Mouse (Mus musculus): ENCODE measurements around the gene Cnn2. TPM values are rescaled to one million over a fixed set of nuclear protein-coding genes. Genes with fewer than 3 reads are reported as not detected.

Gene Cnn2
- polyA plus RNA-seq, 1 experiment: 55.5 TPM

DNA sequence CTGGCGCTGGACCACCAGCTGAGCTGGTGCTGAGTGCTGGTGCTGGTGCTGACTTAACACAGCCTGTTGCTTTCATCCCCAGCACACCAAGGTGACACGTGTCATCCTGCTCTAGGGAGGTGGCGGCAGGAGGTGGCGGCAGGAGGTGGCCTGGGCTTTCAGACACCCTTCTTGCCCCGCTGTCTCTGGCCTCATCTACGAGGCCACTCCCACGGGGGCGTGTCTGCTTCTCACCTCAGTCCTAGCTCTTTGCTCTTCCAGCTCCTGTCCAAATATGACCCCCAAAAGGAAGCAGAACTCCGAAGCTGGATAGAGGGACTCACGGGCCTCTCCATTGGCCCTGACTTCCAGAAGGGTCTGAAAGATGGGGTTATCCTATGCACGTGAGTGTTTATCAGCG, 2.7 kb downstream of the Cnn2 start:
- no peak for TF ChIP-seq CTCF (conservative IDR thresholded peaks at IDR 0.05; ENCODE audit: insufficient read depth, insufficient read length, low read depth, low read length)
- TF ChIP-seq POLR2A (IDR thresholded peaks at IDR 0.05; ENCODE audit: low read depth, low read length): no peak
- WGBS: 73% methylated on average over 12 of the region's 12 CpGs
- Histone ChIP-seq H3K4me3 (ENCODE audit: insufficient read depth, low read depth, low read length) (no peak overlapping the region), H3K27me3 (replicated peaks; ENCODE audit: control insufficient read depth, insufficient read depth, low read length) (no peaks in the 10 kb centered on the region), H3K27ac (ENCODE audit: insufficient read depth, low read depth, low read length) (no peak overlapping the region), H3K36me3 (ENCODE audit: control insufficient read depth, insufficient read depth, low read length) (no peaks in the 10 kb centered on the region), H3K4me1 (ENCODE audit: control insufficient read depth, insufficient read depth, low read length) (peaks cover 9% of the 10 kb centered on the region)
- no peak for DNase-seq

- Histone ChIP-seq H3K4me1 (ENCODE audit: control insufficient read depth, insufficient read depth, low read length) (peaks cover 6% of the 10 kb centered on the region), H3K36me3 (ENCODE audit: control insufficient read depth, insufficient read depth, low read length) (no peaks in the 10 kb centered on the region), H3K4me3 (ENCODE audit: insufficient read depth, low read depth, low read length) (no peak overlapping the region), H3K27ac (ENCODE audit: insufficient read depth, low read depth, low read length) (no peak overlapping the region), H3K27me3 (replicated peaks; ENCODE audit: control insufficient read depth, insufficient read depth, low read length) (no peaks in the 10 kb centered on the region)
- TF ChIP-seq POLR2A (IDR thresholded peaks at IDR 0.05; ENCODE audit: low read depth, low read length) (no peak), CTCF (conservative IDR thresholded peaks at IDR 0.05; ENCODE audit: insufficient read depth, insufficient read length, low read depth, low read length) (0 out of 2 replicates have a peak, but pooled peaks have one; percentile 10)
- 92% methylated on average over 6 of the region's 6 CpGs for WGBS
- no peak for DNase-seq
Measured at GRCm38 (mm10) chr10:79991548-79991947, 3.2 kb downstream of the Cnn2 start.

GRCm38 (mm10) chr10:79994397-79995115, 6.2 kb downstream of the Cnn2 start:
- 60% methylated on average over 16 of the region's 16 CpGs for WGBS
- peak; percentile 50 for DNase-seq

GRCm38 (mm10) chr10:79995636-79996035, 7.3 kb downstream of the Cnn2 start:
- H3K4me1 ChIP-seq (ENCODE audit: control insufficient read depth, insufficient read depth, low read length): no peaks in the 10 kb centered on the region
- no peaks in the 10 kb centered on the region for H3K27me3 ChIP-seq (replicated peaks; ENCODE audit: control insufficient read depth, insufficient read depth, low read length)
- 67% methylated on average over 1 of the region's 1 CpGs for WGBS
- H3K36me3 ChIP-seq (ENCODE audit: control insufficient read depth, insufficient read depth, low read length): no peaks in the 10 kb centered on the region
- TF ChIP-seq POLR2A (IDR thresholded peaks at IDR 0.05; ENCODE audit: low read depth, low read length) (no peak), CTCF (conservative IDR thresholded peaks at IDR 0.05; ENCODE audit: insufficient read depth, insufficient read length, low read depth, low read length) (no peak)
- no peak overlapping the region for H3K4me3 ChIP-seq (ENCODE audit: insufficient read depth, low read depth, low read length)
- no peak overlapping the region for H3K27ac ChIP-seq (ENCODE audit: insufficient read depth, low read depth, low read length)
- DNase-seq: no peak

More at GRCm38 (mm10) chr10:79994397-79995115, 6.2 kb downstream of the Cnn2 start:
- Histone ChIP-seq H3K4me3 (ENCODE audit: insufficient read depth, low read depth, low read length) (no peak overlapping the region), H3K36me3 (ENCODE audit: control insufficient read depth, insufficient read depth, low read length) (no peaks in the 10 kb centered on the region), H3K27me3 (replicated peaks; ENCODE audit: control insufficient read depth, insufficient read depth, low read length) (no peaks in the 10 kb centered on the region), H3K27ac (ENCODE audit: insufficient read depth, low read depth, low read length) (no peak overlapping the region), H3K4me1 (ENCODE audit: control insufficient read depth, insufficient read depth, low read length) (no peaks in the 10 kb centered on the region)
- no peak for TF ChIP-seq CTCF (conservative IDR thresholded peaks at IDR 0.05; ENCODE audit: insufficient read depth, insufficient read length, low read depth, low read length)
- TF ChIP-seq POLR2A (IDR thresholded peaks at IDR 0.05; ENCODE audit: low read depth, low read length): no peak

- H3K4me1 ChIP-seq (ENCODE audit: control insufficient read depth, insufficient read depth, low read length): no peaks in the 10 kb centered on the region
- no peaks in the 10 kb centered on the region for H3K36me3 ChIP-seq (ENCODE audit: control insufficient read depth, insufficient read depth, low read length)
- H3K4me3 ChIP-seq (ENCODE audit: insufficient read depth, low read depth, low read length): peak within 1 kb of the TSS; percentile 57
- peak; percentile 97 for DNase-seq
- under 1% methylated on average over 34 of the region's 34 CpGs for WGBS
- H3K27ac ChIP-seq (ENCODE audit: insufficient read depth, low read depth, low read length): peak within 1 kb of the TSS; percentile 6; the same call in 1 of the 2 replicates
- no peak for TF ChIP-seq CTCF (conservative IDR thresholded peaks at IDR 0.05; ENCODE audit: insufficient read depth, insufficient read length, low read depth, low read length)
- no peak for TF ChIP-seq POLR2A (IDR thresholded peaks at IDR 0.05; ENCODE audit: low read depth, low read length)
- H3K27me3 ChIP-seq (replicated peaks; ENCODE audit: control insufficient read depth, insufficient read depth, low read length): no peaks in the 10 kb centered on the region
Measured at GRCm38 (mm10) chr10:79996272-79997033, 8.1 kb downstream of the Cnn2 start, which contains the start of gene Abca7. TSS of gene Abca7 (plus strand) at chr10:79996494.

DNA sequence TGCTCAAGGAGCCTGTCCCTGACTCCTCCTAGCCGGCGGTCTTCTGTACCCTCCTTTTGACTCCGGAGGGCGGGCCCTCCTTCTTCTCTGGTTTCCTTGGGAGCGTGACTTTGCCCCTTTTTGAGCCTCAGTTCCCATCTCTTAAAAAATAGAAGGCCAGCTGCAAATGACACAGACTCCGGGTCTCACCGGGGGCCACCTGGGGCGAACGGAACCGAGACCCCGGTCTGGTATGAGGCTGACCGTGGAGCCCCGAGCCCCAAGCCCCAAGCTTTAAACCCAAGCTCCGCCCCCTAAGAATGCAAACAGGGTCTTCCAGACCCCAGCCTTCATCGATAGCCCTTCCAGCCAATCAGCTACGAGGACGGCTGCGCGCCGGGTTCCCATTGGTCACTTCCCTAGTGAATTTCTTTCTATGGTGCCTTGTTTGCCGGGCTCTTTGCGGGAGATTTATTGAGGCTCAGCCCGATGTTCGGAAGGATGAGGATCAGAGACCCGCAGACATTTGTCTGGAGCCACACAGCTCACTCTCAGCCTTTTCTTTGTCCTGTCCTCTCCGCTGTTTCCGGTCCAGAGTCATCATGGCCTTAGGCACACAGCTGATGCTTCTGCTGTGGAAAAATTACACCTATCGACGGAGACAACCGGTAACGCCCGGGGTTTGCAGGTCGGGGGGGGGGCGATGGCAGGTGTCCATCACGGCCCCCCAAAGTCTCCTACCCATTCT, 8.8 kb downstream of the Cnn2 start:
- no peak for TF ChIP-seq POLR2A (IDR thresholded peaks at IDR 0.05; ENCODE audit: low read depth, low read length)
- TF ChIP-seq CTCF (conservative IDR thresholded peaks at IDR 0.05; ENCODE audit: insufficient read depth, insufficient read length, low read depth, low read length): no peak
- Histone ChIP-seq H3K4me1 (ENCODE audit: control insufficient read depth, insufficient read depth, low read length) (no peaks in the 10 kb centered on the region), H3K27me3 (replicated peaks; ENCODE audit: control insufficient read depth, insufficient read depth, low read length) (no peaks in the 10 kb centered on the region), H3K4me3 (ENCODE audit: insufficient read depth, low read depth, low read length) (peak overlapping the region; percentile 57), H3K36me3 (ENCODE audit: control insufficient read depth, insufficient read depth, low read length) (no peaks in the 10 kb centered on the region), H3K27ac (ENCODE audit: insufficient read depth, low read depth, low read length) (no peak overlapping the region)
- 1% methylated on average over 35 of the region's 35 CpGs for WGBS
- DNase-seq: peak; percentile 76

Measured in kidney, adult 2 months (tissue).